Mouse (Mus musculus): Measurements from ENCODE around the gene Msh2.
A peak's percentile ranks its signal among the peaks of the same experiment; 100 is the strongest.

Gene Msh2

DNA sequence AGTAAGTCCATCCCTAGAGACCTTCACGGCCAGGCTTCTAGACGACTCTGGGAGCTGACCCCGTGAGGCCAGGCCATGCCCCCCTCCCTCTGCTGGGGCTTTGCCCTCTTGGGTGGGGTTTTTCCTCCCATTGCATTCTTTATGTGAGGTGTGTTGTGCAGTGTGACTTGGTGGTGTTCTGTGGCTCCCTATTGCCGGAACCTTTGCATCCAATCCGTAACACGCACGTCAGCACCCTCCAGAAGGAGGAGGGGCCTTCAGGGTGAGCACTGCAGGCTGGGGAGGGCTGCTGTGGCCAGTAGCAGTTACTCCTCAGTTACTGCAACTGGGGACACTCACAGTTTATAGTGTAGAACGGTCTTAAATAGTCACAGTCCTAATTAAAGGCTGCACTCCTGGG lies 28.0 kb downstream of the Msh2 start:
- DNase-seq (ENCODE audit: low spot score in 2 of 2): no peak

DNA sequence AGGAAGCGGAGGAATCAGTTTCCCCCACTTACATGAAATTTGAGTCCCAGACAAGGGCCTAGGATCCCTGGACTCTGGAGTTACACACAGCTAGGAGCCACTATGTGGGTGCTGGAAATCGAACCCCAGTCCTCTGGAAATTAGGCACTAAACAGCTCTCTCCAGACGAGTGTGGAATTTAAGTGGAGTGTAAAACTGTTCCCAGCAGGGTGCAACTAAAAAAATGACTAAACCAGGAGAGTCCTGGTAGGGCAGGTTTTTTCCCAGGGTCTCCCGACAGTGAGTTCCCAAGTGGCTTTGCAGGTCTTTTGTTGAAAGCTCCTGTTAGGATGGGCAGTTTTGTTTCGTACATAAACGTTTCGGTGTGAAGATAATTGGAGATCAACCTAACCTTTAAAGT lies 52.6 kb downstream of the Msh2 start:
- DNase-seq (ENCODE audit: low spot score in 2 of 2): no peak

DNA sequence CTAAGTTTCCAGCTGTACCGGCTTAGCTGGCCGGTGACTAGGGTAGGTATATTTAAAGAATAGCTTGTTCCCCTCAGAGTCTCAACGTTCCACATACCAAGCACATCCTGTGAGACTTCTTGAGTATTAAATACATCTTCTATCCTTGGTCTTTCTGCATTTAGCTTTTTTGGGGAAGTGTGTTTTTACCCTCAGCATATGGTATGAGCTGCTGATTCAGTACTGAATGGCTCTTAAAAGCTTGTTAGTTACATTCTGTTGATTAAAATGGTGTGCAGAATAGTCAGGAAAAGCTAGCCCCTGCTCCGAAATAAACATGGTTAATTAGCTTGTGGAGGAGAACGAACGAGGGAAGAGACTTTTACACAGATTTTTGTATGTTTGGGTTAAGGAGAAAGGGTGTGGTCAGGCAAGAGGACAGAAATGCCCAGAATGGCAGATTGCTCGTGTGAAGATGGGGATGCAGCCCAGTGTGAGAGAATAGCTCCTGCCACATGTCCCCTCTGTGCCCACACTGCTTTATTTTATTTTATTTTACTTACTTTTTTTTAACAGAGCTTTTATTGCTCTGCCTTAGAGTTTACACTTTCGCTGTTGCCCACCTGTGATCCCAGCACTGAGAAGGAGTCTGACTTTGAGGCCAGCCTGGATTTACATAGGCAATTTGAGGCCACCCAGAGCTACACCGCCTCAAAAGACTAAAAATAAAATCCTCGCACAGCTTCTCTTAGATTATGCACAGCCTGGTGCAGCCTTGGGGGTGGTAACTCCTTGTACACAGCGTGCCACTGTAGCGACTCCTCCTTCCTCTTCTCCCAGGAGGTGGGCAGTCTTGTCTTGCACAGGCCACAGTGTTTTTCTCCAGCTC lies 54.6 kb downstream of the Msh2 start:
- no peak for DNase-seq (ENCODE audit: low spot score in 2 of 2)

DNA sequence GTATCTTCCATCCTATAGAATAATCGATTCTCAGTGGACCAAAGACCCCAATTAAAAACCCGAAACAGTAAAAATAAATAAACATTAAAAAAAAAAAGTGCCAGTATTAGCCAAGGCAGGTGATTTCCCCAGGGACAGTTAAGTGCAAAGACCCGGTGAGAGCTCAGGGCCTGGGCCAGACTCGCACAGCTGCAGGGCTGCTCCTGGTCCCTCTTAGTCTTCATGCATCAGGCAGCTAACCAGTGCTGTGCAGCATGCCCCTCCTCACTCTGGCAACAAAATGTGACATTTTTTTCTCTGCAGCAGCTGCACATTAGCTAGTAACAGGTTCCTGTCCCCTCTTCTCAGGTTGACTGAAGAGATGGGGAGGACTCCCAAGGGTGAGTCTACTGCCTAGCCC lies 59.8 kb downstream of the Msh2 start:
- DNase-seq (ENCODE audit: low spot score in 2 of 2): no peak

DNA sequence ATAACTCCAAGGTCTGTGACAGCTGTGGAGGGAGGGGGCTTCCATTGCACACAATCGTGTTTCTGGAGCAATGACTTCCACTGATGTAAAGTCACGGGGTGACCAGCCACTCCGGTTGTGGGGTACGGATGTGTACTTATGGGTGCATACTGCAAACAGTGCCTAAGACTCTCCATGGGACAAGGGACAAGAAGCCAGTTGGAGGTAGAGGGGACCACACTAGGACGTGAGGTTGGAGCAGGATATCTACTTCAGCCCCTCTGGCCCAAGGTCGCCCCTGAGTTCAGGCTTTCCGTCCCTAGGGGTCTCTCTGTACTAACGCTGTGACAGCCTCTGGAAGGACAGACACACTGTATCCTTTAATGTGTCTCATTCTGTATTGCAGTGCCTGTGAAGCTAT lies 62.3 kb downstream of the Msh2 start:
- no peak for DNase-seq (ENCODE audit: low spot score in 2 of 2)

DNA sequence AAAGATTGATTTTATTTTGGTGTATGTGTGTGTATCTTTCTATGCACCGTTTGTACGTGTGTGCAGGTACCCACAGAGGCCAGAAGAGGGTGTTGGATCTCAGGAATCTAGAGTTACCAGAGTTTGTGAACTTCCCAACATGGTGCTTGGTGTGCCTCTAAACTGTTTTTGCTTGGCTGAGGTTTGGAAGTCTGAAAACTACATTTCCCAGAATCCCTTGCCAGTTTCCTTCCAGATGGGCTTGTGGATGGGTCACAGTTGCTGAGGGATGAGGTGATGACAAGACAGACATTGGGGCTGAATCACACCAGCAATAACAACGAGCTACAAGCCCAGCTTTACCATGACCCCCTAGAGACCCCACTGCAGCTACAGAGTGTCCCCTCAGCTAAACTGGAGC lies 65.0 kb downstream of the Msh2 start:
- no peak for DNase-seq (ENCODE audit: low spot score in 2 of 2)

DNA sequence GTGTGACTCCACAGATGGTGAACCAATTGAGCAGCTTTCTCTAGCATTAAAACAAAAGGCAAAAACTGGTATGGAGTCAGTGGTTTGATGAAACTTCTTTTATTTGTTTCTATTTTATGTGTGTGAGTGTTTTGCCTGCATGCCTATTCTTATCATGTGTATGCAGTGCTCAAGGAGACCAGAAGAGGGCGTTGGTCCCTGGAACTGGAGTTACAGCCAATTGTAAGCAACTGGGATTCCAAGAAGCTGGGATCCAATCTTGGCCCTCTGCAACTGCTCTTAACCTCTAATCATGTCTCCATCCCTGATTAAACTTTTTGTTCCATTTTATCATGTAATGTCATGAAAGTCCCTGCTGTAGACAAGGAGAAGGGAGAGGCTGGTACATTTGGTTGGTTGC lies 67.7 kb downstream of the Msh2 start:
- DNase-seq (ENCODE audit: low spot score in 2 of 2): no peak

DNA sequence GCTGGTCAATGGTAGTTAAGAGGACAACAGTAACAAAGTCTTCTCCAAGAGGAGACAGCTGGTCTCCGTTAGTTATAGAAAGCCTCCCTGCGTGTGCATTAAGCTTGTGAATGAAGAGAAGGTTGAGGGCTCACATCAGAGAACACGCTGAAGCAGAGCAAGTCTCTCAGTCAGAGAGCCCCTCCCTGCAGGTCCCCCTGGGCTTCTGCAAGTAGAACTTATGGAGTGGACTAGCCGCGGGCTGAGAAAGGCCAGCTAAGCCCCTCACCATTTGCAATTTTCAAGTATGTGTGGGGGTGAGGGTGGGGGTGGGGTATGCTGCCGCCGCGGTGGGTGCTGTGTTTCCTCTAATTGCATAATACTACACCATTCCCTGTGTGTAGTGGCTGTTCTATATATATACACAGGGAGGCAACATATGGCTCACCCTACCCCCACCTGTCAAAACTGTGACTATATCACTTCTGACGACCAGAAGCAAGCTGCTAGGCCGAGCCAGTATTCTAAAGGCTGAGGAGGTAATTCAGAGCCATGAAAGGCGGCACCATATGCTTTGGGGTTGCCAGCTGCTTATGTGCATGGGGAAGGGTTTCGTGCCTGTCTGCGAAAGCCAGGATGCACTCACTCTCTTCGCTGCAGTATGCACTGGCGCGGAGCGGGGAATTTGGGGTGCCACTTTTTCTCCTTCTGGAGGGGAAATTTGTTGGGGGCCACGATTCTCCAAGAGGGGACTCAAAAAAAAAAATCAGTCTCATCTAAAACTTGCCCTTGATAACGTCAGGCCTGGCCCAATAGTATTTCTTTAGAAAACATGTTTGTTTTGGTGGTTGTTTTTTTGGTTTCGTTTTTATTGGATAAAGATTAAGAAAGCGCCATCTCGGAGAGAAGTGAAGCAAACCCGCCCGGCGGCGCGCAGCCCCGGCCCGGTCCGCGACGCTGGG lies 73.1 kb downstream of the Msh2 start:
- no peak for DNase-seq (ENCODE audit: low spot score in 2 of 2)

DNA sequence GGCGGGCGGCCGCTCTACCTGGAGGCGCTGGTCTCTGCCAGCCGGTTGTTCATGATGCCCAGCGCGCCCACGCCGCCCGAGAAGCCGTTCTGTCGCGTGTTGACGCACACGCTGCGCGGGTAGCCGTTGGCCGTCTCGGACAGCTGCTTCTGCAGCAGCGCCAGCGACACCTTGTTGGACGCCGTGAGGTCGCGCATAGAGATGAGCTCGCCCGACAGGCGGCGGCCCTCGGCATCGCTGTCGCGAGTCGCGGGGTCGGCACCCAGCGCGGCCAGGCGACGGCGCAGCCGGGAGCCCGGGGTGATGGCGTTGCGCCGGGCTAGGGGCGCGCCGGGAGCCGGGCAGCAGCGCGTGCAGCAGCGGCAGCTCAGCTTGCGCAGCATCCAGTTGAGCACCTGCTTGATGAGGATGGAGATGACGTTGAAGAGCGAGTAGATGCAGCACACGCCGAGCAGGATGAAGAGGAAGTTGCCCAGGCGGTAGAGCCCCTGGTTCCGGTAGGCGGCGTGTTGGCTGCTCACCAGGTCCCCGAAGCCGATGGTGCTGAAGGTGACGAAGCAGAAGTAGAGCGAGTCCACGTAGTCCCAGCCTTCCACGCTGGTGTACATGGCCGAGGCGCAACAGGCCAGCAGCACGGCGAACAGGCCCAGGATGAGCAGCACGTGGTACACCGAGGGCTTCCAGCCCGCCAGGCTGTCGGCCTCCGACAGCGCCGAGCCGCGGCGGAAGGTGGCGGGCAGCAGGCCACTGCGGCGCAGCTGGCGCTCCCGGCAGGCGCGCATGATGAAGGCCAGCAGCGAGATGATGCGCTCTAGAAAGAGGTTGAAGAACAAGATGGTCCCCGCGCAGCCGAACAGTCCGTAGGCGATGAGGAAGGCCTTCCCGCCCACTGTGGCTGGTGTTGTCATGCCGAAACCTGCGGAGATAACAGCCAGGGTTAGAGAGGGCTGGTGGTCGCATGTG lies 74.1 kb downstream of the Msh2 start:
- DNase-seq (ENCODE audit: low spot score in 2 of 2): peak in 1 of 2 experiments; percentile 30

DNA sequence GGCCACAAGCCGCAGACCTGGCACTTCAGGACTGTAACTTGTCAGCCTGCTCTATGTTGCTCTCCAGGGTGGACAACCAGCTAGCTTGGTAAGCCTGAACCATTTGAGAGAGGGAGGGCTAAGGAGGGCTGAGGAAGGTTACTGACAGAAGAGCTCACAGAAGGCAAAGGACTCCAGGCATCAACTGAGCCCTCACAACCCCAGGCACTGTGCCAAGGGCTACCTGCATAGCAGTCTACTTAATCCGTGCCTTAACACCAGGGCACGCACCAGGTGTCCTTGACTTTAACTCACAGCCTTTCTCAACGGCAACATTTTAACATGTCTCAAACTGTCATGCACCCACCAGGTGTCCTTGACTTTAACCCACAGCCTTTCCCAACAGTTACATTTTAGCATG lies 88.2 kb downstream of the Msh2 start:
- no peak for DNase-seq (ENCODE audit: low spot score in 2 of 2)

DNA sequence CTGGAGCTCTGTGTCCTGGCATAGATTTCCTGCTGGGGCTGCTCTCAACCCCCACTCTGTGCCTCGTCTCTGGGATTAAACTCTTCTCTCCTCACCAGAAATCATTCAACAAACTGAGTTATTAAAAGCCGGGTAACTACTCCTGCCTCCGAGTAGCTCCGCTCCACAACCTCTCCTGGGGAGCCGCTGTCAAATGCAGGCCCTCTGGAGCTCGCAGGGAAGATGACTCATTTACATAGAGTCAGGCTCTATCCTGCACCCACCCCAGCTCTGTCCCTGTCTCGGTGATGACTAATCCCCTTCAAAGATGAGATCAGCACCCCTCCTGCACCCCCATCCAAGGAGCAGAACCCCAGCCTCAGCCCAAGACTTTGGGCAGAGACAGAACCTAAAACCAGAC lies 91.0 kb downstream of the Msh2 start:
- no peak for DNase-seq (ENCODE audit: low spot score in 2 of 2)

DNA sequence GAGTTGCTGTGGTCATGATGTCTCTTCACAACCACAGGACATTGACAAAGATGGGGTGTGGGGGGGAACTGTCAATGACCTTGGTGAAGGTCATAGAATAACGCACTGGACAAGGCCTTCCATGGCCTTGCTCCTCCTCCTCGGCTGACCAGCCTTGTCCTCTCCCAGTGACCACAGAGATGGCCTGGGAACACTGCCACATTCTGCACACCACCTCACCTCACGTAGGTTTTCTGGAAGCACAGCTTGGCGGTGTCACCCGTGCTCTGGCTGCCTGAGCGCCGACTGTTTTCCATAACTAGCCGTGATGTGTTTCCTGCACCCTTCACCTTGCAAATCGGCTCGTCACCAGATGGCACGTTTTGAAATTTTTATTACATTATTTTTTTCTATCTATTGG lies 92.9 kb downstream of the Msh2 start:
- no peak for DNase-seq (ENCODE audit: low spot score in 2 of 2)

DNA sequence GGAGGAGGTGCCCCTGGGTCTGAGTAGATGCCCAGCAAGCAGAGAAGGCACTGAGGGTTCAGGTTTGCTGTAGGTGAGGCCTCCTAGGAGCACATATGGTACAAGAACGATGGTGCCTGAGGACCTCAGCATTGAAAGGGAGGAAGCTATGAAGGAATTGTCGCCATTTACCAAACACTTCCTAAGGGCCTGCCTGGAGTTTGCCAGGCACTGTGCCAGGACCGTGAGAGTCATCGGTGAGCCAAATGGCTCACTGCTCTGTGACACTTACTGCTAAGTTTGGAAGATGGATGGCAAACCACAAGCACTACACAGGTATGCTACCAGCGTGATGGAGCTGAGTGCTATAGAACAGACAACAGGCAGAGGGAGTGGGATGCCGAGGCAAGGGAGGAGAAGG lies 94.8 kb downstream of the Msh2 start:
- DNase-seq (ENCODE audit: low spot score in 2 of 2): no peak

DNA sequence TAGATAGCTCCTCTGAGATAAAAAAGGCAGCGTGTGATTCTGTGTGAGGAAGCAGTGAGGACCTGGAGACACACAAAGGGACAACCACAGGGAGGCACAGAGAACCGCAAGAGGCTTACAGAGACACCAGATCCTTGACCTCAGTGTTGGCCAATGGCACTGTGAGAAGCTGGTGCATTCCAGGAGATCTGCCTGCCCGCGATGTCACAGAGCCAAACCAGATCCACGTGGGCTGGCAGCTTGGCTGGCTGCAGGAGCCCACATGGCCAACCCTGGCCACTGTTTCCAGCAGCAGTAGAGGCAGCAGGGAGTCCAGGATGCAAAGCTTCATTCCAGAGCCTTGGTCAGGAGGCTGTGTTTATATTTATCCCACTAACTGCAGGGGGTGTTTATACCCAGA lies 98.6 kb downstream of the Msh2 start:
- DNase-seq (ENCODE audit: low spot score in 2 of 2): no peak

DNA sequence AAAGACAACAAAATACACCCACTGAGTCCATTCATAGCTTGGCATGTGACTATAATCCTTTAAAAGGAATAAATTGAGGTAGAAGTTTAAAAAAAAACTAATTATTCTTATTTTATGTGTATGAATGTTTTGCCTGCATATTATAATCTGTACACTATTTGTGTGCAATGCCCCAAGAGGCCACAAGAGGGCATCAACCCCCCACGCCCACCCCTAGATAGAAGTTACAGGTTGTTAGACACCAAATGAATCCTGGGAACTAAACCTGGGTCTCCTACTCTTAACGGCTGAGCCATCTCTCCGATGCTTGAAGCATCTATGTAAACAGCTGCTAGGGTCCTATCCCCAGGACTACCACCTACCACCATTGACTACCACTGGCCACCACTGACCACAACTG lies 101.0 kb downstream of the Msh2 start:
- no peak for DNase-seq (ENCODE audit: low spot score in 2 of 2)
